Mouse (Mus musculus) splenic B cell, adult 2 months (primary cell): ENCODE measurements around the gene Atp8a2.

Source experiments
- DNase-seq: peaks from one replicate; pipeline ENCODE4 v3.0.0-alpha.2; 2011; ENCODE audit warnings: low read depth, low spot score
- H3K27me3 ChIP-seq: 2 replicates; pipeline ENCODE4 v1.6.1; 2012; ENCODE audit warnings: mild to moderate bottlenecking, low read length, moderate library complexity, mixed read lengths; ENCODE audit not compliant: control insufficient read depth, poor library complexity, insufficient read depth, severe bottlenecking
- H3K36me3 ChIP-seq: 2 replicates; pipeline ENCODE4 v1.6.1; 2012; ENCODE audit warnings: mild to moderate bottlenecking, low read length, moderate library complexity, mixed read lengths; ENCODE audit not compliant: control insufficient read depth, poor library complexity, insufficient read depth, severe bottlenecking

The Atp8a2 gene

DNA sequence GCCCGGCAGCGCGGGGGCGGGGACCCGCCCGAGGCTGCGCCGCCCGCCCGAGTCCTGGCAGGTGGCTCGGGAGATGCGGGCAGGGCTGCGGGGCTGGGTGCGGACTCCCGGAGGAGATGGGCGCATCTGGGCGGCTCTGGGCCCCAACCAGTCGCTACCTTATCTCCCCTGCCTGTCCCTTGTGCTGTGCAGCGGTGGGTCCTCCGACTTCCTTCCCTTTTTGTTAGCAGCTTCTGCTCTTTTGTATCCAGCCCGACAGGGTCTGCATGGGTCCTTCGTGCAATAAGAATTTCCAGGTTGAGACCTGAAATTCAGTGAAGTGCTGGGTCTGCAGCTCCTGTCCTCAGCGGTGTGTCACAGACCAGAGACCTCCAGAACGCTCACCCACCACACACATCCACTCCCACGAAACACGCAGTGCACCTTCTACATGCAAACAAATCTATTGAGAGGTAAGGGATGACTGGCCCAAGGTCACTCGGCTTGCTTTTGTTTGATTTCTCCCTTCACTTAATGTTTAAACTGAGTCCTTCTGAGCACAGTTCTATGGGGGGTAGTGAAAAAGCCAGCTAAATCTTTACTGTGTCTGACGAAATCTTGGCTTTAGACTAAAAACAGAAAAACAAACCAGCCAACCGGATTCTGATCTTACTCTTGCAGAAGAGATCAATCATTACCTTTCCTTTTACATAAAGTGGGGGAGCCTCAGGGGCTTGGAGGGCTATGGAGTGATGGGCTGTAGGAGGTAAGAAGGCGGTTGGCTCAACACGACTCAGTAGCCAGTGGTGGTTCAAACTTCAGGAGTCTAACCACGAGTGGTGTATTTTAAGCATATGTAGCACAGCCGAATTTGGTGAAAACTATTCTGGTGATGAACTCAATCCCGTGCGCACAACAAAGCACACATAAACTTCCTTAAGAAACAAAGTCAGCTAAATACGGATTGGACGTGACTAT, 19.1 kb downstream of the Atp8a2 start:
- H3K36me3 ChIP-seq, result no peaks in the 10 kb centered on the region
- no peak for DNase-seq
- H3K27me3 ChIP-seq, result no peaks in the 10 kb centered on the region; the same call in 1 of the 2 replicates

DNA sequence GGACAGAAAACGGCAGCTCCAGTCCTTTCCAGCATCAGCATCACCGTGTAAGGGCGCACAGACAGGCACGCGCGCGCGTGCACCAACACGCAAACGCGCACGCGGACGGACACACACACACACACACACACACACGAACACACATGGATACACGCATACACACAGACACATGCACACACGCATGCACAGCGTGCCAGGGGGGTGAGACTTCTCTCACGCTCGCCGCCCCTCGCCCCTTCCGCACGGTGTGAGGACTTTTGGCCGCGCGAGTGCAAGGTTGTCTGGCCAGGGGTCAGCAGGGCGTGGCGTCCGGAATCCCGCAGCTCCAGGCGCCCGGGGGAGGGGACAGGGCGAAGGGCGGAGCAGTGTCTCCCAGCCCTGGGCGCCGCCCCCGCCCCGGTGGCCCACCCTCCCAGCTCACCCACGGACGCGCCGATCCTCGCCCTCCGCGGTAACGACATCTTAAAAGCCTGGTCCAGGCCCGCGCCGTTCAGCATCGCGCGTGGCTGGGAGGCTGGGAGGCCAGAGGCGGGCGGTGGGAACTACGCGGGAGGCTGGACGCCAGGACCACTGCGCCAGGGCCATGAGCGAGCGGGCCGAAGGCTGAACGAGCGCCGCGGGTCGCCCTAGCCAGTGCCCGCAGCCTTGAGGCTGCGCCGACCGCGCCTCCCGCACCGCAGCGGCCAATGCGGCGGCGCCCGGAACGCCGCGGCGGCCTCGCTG, 19.9 kb downstream of the Atp8a2 start:
- Histone ChIP-seq H3K36me3 (no peaks in the 10 kb centered on the region), H3K27me3 (no peaks in the 10 kb centered on the region; the same call in 1 of the 2 replicates)
- DNase-seq, result no peak

DNA sequence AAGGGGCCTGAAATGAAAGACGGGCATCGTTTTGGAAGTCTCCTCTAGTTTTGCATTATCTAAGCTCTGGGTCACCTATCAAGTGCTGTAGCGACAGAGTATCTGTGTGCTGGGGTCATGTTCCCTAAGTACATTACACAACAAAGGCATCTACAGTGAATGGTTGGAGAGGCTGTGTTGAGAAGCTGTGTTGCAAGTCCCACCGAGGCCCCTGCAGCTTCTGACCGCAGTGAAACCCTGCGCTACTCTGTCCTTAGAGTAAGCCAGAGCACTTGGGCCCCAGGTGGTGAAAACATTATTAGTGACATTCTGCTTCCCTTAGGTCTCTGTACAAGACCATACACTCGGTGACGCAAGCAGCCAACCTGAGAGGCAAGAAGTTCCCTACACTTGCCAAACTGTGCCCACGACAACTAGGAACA, 20.5 kb downstream of the Atp8a2 start:
- Histone ChIP-seq H3K36me3 (no peaks in the 10 kb centered on the region), H3K27me3 (no peaks in the 10 kb centered on the region; the same call in 1 of the 2 replicates)
- no peak for DNase-seq

DNA sequence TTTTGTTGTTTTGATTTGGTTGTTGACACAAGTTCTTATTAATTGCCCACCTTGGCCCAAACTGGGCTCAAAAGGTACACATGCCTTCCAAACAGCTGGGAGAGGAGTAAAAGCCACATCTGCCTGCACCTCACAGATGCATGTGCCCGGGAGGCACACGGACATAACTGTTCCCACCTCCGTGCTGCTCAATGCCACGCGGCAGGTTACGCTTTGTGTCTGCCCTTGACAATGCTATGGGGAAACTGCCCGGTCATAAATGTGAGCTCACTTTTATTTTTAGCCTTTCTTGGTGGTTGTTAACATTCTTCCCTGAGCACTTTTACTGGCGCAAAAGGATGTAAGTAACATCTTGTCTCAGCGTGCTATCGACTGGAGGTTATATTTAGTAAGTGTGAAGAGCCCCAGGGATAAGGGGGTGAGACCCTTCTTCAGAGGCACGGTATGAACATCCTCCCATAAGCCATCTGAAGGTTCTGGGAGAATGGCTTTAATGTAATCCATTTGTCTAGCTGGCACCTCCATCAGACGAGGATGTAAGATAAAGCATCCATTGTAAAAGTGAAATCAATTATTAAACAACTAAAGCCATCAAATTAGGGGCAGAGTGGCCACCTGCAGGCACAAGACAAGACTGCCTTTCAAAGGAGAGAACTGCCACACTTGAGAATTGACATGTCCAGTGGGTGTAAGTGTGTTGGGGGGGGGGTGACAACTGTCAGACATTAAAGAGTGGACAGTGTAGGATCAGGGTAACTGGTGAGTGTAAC, 24.5 kb downstream of the Atp8a2 start:
- no peaks in the 10 kb centered on the region for H3K36me3 ChIP-seq
- no peak for DNase-seq
- H3K27me3 ChIP-seq, result no peaks in the 10 kb centered on the region

DNA sequence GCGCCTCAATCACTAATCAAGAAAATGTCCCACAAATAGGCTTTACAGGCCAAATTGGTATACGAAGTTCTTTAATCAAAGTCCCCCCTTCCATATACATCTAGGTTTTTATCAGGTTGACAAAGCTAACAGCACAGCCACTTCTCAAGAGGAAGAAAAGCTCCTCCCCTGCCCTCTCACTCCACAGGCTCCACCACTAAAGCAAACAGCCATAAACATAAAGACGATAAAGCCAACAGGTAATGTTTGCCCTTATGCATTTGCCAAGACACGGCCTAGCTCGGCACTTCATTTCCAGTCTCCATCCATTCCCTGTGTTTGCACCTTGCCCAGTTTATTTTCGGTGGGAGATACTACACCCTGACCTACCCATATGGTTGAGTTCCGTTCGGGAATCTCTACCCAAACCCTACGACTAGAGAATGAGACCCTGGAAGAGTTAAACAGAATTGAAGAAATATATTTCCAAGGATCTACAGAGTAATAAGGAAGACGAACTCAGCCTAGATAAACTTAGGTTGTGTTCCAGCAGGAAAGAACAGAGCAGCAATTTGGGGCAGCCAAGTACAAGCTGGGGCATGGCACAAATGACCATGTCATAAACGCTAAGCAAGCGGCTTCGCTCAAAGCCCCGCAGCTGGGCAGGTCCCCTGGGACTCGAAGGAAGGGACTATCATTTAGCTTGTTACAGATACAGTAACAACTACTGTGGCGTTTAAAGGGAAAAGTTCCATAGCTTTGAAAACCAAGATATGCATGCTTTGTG, 26.0 kb downstream of the Atp8a2 start:
- no peaks in the 10 kb centered on the region for H3K27me3 ChIP-seq
- no peaks in the 10 kb centered on the region for H3K36me3 ChIP-seq
- no peak for DNase-seq

DNA sequence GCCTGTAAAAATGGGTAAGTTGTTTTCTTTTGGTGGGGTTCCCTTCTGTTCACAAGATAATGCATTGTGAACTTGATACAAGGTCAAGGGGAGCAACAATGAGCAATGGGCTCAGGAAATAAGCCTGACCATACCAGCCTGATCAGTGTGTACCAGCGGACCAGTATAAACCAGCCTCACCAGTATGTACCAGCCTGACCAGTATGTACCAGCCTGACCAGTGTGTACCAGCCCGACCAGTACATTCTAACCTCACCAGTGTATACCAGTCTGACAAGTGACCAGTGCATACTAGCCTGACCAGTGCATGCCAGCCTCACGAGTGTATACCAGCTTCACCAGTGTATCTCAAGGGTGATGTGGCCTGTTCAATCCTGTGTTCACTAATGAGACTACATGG, 33.6 kb downstream of the Atp8a2 start:
- Histone ChIP-seq H3K27me3 (no peaks in the 10 kb centered on the region), H3K36me3 (no peaks in the 10 kb centered on the region)
- no peak for DNase-seq

DNA sequence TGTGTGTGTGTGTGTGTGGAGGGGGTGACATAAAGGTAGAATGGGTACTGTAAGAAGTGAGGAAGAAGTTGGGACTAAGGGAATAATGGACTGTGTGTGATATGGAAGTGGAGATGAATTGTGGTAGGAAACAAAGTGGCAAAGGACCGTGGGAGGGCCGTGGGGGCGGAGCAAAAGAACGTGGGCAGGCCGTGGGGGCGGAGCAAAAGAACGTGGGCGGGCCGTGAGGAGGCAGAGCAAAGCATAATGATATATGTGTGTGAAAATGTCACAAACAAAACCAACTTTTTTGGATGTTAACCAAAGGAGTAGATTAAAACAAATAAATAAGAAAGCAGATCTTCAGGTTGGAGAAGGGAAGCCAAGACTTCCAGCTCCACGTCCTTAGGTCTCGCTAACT, 44.6 kb downstream of the Atp8a2 start:
- H3K36me3 ChIP-seq, result no peaks in the 10 kb centered on the region
- H3K27me3 ChIP-seq, result no peaks in the 10 kb centered on the region
- DNase-seq, result no peak

DNA sequence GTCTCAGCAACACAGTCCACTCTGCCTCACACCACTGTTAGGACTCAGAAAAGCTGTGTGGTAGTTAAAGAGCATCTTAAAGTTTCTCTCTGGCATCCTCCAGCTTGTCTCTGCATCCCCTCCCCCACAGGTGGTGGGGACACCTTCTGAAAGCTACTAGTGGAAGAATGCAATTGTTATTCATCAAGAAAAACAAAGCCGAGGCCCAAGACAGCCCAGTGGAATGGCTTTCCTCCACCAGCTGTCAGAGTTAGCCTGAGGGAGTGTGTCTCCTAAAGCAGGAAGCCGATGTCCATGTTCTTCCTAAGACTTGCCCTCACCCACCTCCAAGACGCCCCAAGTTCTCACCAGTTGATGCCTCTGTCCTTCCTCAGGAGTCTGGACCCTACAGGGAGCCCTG, 48.1 kb downstream of the Atp8a2 start:
- H3K27me3 ChIP-seq, result no peaks in the 10 kb centered on the region; the same call in 1 of the 2 replicates
- no peaks in the 10 kb centered on the region for H3K36me3 ChIP-seq
- DNase-seq, result no peak

DNA sequence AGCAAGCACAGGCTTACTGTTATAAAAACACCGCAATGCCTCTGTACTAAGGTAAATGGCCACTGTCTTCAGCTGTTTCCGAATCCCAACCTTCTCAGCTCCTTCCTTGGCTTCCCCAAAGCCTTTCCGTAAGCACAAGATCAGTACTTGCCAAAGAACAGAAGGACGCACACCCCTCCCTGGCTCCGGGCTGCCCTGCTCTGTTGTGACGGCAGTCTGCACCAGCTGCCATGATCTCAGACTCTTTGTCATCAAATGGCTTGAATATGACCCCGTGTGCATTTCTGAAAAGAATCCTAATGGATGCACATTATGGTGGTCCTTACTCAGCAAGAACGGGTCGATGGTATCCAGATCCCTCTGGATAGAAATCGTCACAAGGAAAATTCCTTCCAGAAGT, 53.7 kb downstream of the Atp8a2 start:
- DNase-seq, result no peak
- Histone ChIP-seq H3K27me3 (no peaks in the 10 kb centered on the region; the same call in 1 of the 2 replicates), H3K36me3 (no peaks in the 10 kb centered on the region)

DNA sequence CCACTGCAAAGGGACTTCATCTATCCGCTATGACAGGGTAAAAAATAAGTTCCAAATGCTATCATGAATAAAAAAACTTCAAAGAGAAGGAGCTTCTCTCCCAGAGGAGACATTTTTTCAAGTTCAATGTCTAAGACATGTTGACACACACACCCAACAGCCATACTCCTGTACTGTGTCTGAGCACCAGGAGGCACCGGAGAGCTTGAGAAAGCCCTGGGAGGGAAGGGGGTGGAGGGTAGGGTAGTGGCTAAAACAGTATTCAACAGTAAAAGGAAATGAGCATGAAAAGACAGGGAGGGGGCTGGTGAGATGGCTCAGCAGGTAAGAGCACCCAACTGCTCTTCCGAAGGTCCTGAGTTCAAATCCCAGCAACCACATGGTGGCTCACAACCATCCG, 58.6 kb downstream of the Atp8a2 start:
- no peaks in the 10 kb centered on the region for H3K36me3 ChIP-seq
- H3K27me3 ChIP-seq, result no peaks in the 10 kb centered on the region
- DNase-seq, result no peak

DNA sequence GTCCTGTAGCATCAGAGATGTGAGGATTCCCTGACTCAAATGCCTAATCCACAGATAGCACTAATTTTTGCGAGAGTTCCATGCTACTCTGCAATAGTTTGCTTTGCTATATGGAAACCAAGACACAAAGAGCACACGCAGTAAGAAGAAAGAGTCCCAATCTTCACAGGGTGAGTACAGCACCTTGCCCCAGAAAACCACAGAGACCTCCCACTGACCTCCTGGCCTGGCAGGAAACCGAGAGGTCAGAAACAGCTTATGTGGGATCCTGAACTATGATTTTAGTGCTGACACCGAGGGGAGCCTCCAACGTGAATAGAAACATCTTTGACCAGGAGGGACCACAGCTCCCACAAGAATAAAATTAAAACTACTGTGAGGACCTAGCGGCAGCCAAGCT, 59.2 kb downstream of the Atp8a2 start:
- no peak for DNase-seq
- H3K27me3 ChIP-seq, result no peaks in the 10 kb centered on the region
- H3K36me3 ChIP-seq, result no peaks in the 10 kb centered on the region

DNA sequence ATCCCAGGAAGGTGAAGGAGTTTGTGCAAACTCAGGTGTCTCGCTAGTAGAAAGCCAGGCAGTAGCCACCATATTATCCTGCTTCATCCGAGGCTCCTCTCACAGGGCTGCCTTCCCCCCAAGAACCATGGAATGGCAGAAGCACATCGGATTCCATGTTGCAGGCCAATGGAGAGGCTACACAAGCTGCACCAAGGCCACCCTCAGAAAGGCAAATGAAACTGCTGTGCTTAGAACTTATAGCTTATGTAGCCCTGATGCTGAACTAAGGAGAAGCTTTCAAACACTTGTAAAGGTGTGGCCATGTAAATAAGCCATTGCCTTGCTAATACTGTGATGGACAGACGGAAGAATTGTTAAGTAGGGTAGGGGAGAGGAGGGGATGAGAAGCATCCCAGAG, 61.2 kb downstream of the Atp8a2 start:
- no peak for DNase-seq
- Histone ChIP-seq H3K36me3 (no peaks in the 10 kb centered on the region), H3K27me3 (no peaks in the 10 kb centered on the region)

DNA sequence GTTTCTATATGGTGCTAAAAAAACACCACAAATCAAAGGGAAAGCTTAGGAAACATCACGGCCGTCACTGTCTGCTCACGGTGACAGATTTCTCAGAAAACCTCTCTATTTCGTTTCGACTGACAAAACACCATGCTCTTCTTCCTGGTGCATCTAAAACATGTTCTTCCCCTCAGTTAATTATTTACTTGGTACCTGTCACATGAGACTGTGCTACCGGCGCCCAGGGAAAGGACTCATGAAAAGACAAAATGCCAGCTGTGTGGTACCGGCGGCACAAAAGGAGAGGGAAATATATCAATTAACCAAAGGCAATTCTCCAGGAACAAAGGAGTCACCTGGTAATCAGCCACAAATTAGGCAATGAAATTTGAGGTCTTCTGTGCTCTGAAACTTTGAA, 62.3 kb downstream of the Atp8a2 start:
- Histone ChIP-seq H3K27me3 (no peaks in the 10 kb centered on the region), H3K36me3 (no peaks in the 10 kb centered on the region)
- DNase-seq, result no peak

DNA sequence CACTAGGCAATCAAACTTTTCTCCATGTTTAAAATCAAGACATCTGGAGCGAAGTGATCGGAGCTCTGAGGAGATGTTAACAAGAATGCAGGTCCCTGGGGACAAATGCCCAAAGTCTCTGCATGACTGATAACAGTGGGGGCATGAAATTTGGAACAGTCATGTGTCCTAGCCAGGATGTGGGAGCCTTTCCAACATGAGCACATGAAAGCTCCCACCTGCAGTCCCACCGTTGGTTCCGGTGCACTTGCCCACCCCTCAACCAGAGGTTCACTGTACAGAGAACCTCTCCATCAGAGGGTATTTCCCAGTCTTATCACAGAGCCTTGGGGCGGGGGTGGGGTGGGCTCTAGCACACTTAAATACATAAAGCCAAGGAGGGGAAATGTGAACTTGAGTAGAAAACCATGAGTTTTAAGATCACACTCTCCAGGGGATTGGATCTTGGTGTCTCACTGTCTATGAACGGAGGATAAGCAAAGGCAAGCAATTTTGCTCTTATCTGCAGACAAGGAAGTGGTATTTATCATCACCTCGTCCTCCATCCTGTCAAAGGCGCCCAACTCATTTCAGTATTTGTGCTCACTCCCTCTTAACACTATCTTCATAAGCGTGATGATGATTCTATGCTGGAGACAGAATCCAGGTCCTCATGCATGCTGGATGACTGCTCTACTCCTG, 65.6 kb downstream of the Atp8a2 start:
- no peak for DNase-seq
- H3K27me3 ChIP-seq, result no peaks in the 10 kb centered on the region; the same call in 1 of the 2 replicates
- no peaks in the 10 kb centered on the region for H3K36me3 ChIP-seq
